Mouse (Mus musculus): ENCODE results near the gene Hrh3.

- no peak for TF ChIP-seq CTCF (conservative IDR thresholded peaks at IDR 0.05; ENCODE audit: insufficient read depth, insufficient read length, low read depth, low read length)
- TF ChIP-seq POLR2A (IDR thresholded peaks at IDR 0.05; ENCODE audit: low read depth, low read length) = no peak
Measured at GRCm38 (mm10) chr2:180097585-180097984, 6.7 kb downstream of the Hrh3 start.
